Mouse (Mus musculus): Measurements from ENCODE around the gene Dmc1.

DNA sequence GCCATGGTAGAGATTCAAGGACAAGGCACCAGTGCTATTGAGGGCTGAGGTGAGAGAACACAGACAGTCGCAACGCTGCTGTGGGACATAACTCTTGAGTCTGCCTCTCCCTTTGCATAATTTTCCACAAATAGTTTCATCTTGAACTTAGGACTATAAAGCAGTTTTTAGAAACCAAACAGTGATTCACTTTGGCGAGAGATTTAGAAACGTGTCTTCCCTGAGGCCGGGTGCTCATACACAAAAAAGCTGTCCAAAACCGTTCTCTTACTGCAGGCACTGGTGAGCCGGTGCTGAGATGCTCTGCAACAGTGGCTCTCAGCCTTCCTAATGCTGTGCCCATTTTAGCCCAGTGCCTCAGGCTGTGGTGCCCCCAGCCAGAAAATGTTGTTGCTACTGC lies 3.3 kb upstream of the Dmc1 start:
- TF ChIP-seq CTCF (IDR thresholded peaks at IDR 0.05; ENCODE audit: borderline replicate concordance, extremely low read depth, insufficient read depth, insufficient read length): no peak
- TF ChIP-seq POLR2A (IDR thresholded peaks at IDR 0.05; ENCODE audit: borderline replicate concordance, extremely low read depth, insufficient read depth, insufficient read length, poor library complexity, severe bottlenecking): no peak

Measured in brain, embryonic 14.5 days (tissue).